Mouse (Mus musculus): Measurements from ENCODE around the gene Srrt.

The Srrt gene

DNA sequence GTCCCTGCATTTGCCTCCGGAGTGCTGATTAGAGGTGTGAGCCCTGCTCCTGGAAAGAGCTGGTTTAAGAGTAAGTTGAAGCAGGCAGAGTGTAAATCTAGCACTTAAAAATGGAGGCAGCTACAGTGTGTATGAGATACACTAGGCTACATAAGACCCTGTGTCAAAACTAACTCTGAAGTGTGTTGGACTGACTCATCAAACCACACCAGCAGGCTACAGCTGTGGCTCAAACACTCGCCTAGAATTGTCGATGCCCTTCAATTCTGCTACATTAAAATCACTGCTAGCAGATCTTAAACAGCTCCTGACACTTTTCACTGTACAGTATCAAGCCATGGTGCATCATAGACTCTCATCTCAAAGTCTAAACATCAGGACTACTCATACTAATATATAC lies 3.3 kb downstream of the Srrt start:
- in situ Hi-C loops (cut with MboI, MseI) = loop anchor here in 1 of 2 experiments (25.0 kb wide), 1 partner anchor 1342 kb away; the partner anchor contains the start of gene Ssc4d

DNA sequence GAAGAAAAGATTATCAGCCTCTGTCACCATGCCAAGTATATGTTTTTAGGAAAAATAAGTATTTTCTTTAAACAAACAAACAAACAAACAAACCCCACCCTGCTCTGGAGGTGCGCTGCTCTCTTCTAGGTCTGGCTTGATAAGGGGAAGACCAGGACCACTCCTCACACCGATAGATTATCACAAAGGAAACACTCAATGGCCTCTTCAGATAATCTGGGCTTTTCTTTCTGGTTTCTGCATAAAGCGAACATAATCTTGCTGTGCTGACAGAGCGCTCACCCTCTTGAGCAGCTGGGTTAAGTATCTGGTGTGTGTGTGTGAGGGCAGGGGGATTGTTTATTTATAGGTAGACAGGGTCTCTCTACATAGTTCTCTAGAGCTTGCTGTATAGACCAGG lies 3.9 kb downstream of the Srrt start:
- in situ Hi-C loops (cut with MboI, MseI) = loop anchor here in 1 of 2 experiments (25.0 kb wide), 1 partner anchor 1341 kb away; the partner anchor contains the start of gene Ssc4d

GRCm38 (mm10) chr5:137301253-137301652 lies 6.2 kb downstream of the Srrt start:
- in situ Hi-C loops (cut with MboI, MseI) = loop anchor here in 1 of 2 experiments (25.0 kb wide), 1 partner anchor 1339 kb away; the partner anchor contains the start of gene Ssc4d

DNA sequence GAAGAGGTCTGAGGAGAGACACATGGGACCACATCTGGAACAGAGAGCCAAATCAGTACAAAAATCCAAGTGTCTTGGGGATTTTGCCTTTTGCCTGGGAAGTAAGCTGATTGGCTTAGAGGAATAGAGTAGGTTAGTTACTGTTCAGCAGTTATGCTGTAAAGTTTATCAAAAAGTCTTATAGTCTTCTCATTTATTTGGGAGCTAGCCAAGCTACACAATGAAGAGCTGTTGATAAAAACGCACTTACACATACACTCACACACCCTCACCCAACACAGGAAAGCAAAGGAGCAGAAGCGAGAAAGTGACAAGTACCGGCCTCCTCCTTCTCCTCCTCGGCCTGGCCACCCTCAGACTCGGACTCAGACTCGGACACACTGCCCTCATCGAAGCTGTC lies 8.2 kb downstream of the Srrt start:
- in situ Hi-C loops (cut with MboI, MseI) = loop anchor here (5.0 to 25.0 kb wide), 3 partner anchors 287 to 876 kb away; partner anchors contain the start of genes Ap4m1 (in 1 of the 2) and Mcm7 (in 1 of the 2)

GRCm38 (mm10) chr5:137297126-137297525 lies 10.3 kb downstream of the Srrt start:
- in situ Hi-C loops (cut with MboI, MseI) = loop anchor here (5.0 to 25.0 kb wide), 3 partner anchors 285 to 878 kb away; partner anchors contain the start of genes Ap4m1 (in 1 of the 2) and Mcm7 (in 1 of the 2)

DNA sequence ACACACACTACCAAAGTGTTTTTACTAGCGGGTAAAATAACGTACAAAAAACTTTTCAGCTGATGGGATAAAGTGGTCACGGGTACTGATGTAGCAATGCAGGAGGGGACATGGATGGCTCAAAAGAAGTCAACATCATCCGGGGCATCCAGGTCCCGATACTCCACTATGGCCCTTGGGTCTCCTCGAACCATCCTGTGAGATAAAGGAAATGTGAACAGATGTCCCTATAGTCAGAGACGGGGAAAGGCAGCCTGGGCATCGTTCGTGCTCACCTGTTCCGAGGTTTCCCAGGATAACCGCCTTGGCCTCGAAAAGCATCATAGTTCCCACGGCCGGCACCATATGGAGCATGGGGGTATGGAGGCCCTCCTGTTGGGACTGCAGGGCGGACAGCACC lies 11.8 kb downstream of the Srrt start:
- in situ Hi-C loops (cut with MboI, MseI) = loop anchor here (5.0 to 25.0 kb wide), 3 partner anchors 283 to 879 kb away; partner anchors contain the start of genes Ap4m1 (in 1 of the 2) and Mcm7 (in 1 of the 2)

GRCm38 (mm10) chr5:137295296-137295695 lies 12.2 kb downstream of the Srrt start:
- in situ Hi-C loops (cut with MboI, MseI) = loop anchor here (5.0 to 25.0 kb wide), 3 partner anchors 283 to 880 kb away; partner anchors contain the start of genes Ap4m1 (in 1 of the 2) and Mcm7 (in 1 of the 2)

DNA sequence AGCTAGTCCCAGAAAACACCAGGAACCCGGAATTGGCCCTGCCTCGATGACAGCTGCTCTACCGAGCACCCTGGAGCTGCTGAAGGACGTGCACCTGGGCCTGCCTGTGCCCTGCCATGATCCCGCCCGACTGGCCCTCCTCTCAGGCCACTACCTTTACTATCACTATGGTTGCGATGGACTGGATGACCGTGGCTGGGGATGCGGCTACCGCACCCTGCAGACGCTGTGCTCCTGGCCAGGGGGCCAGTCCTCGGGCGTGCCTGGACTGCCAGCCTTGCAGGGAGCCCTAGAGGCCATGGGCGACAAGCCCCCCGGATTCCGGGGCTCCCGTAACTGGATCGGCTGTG lies 12.8 kb downstream of the Srrt start:
- in situ Hi-C loops (cut with MboI, MseI) = loop anchor here (5.0 to 25.0 kb wide), 3 partner anchors 282 to 880 kb away; partner anchors contain the start of genes Ap4m1 (in 1 of the 2) and Mcm7 (in 1 of the 2)

- in situ Hi-C loops (cut with MboI, MseI) = loop anchor here in 1 of 2 experiments (10.0 to 25.0 kb wide), 2 partner anchors 282 to 881 kb away; partner anchors contain the start of genes Ap4m1 and Mcm7
Measured at GRCm38 (mm10) chr5:137293839-137294743, 13.4 kb downstream of the Srrt start, which contains the start of gene Ufsp1. Ufsp1 (plus strand) TSS chr5:137294629.

GRCm38 (mm10) chr5:137293282-137293681 lies 14.2 kb downstream of the Srrt start:
- in situ Hi-C loops (cut with MboI, MseI) = loop anchor here in 1 of 2 experiments (10.0 to 25.0 kb wide), 2 partner anchors 281 to 882 kb away; partner anchors contain the start of genes Ap4m1 and Mcm7

DNA sequence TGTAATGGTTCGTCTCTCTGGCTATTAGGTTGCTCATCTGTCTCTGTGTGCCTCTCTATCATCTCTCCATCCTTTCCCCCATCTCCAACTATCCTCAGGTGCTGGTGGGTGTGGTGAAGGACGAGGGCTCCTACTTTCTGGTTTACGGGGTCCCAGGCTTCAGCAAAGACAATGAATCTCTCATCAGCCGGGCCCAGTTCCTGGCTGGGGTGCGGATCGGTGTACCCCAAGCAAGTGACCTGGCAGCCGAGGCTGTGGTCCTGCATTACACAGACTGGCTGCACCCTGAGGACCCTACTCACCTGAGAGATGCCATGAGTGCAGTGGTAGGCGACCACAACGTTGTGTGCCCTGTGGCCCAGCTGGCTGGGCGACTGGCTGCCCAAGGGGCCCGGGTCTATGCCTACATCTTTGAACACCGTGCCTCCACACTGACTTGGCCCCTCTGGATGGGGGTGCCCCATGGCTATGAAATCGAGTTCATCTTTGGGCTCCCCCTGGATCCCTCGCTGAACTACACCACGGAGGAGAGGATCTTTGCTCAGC lies 16.0 kb downstream of the Srrt start:
- in situ Hi-C loops (cut with MboI, MseI) = loop anchor here in 1 of 2 experiments (10.0 to 25.0 kb wide), 2 partner anchors 279 to 883 kb away; partner anchors contain the start of genes Ap4m1 and Mcm7

DNA sequence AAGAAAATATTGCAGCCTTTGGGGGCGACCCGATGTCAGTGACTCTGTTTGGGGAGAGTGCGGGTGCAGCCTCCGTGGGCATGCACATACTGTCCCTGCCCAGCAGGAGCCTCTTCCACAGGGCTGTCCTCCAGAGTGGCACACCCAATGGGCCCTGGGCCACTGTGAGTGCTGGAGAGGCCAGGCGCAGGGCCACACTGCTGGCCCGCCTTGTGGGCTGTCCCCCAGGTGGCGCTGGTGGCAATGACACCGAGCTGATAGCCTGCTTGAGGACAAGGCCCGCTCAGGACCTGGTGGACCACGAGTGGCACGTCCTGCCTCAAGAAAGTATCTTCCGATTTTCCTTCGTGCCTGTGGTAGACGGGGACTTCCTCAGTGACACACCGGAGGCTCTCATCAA lies 16.8 kb downstream of the Srrt start:
- in situ Hi-C loops (cut with MboI, MseI) = loop anchor here in 1 of 2 experiments (10.0 to 25.0 kb wide), 2 partner anchors 278 to 884 kb away; partner anchors contain the start of genes Ap4m1 and Mcm7

DNA sequence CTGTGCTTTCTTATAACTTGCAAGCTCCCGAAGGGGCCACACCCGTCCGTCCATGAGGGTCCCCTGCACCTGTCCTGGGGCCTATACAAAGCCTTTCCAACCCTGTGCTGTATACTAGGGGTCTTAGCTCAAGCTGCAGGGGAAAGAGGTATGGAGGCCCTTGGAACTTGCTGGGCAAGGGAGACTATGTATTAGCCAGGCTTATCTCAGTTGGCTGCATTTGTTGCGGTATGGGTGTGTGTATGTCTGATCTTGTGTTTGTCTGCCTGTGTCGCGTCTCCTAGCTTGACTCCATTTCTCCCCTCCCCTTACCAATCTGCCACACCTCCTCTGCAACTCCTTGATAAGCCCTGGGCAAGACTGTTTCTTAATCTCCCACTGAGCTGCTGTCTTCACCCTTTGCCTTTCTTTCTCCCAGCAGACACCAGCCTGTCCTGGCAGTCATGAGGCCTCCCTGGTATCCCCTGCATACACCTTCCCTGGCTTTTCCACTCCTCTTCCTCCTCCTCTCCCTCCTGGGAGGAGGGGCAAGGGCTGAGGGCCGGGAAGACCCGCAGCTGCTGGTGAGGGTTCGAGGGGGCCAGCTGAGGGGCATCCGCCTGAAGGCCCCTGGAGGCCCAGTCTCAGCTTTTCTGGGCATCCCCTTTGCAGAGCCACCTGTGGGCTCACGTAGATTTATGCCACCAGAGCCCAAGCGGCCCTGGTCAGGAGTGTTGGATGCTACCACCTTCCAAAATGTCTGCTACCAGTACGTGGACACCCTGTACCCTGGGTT lies 17.7 kb downstream of the Srrt start:
- in situ Hi-C loops (cut with MboI, MseI) = loop anchor here (5.0 to 25.0 kb wide), 4 partner anchors 132 to 1065 kb away; partner anchors contain the start of genes Ap4m1 (in 1 of the 2) and Mcm7 (in 1 of the 2)

DNA sequence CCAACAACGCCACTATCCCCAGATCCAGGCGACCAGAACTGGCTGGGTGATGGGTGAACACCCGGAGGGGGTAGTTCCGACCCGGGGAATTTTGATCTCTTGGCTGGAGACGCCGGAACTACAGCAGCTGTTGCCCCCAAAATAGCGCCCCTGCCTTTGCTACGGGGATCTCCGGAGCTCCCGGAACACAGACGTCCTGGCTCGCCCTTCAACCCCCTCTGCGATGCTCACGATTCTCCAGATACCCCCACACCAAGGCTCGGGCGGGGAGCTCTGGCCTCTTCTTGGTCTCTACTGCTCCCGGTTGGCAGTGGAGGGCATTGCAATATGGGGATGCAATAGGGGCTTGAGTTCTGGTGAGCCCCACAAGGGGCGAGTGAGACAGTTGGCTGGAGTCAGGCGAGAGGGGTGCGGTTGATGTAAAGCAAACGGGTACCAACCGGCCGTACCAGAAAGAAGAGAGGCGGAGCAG lies 18.4 kb downstream of the Srrt start:
- in situ Hi-C loops (cut with MboI, MseI) = loop anchor here (5.0 to 25.0 kb wide), 3 partner anchors 132 to 1064 kb away; no protein-coding TSS in a partner anchor

DNA sequence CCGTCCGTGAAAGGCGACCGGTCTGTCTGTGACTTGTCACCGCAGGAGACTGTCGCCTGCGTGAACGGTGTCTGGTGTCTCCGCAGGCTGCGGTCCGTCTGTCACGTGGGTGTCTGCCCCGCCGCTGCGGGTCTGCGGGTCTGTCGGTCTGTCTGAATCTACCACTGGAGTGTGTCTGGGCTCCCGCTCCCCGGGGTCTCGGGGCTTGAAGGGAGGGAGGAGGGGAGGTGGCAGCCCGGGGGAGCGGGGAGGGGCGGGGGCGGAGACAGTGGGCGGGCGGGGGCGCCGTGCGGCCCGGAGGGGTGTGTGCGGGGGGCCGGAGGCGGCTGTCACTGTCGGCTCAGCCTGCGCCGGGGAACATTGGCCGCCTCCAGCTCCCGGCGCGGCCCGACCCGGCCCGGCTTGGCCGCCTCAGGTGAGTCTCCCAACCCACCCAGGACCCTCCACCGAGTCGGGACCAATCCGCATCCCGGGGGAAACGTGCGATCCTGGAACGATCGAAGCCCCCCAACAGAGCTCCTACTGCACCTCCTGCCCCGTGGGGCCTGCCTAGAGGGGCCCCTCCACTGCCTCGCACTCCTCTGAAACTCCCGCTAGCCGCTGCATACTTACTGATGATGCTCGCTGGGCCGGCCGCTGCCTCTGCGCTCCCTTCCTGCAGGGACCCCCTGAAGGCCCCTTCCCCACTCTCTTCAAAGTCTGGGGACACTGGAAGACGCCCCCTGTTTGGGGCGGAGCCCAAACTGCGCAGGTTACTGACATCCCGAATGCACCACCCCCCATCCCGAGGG lies 19.3 kb downstream of the Srrt start:
- in situ Hi-C loops (cut with MboI, MseI) = loop anchor here (5.0 to 25.0 kb wide), 3 partner anchors 131 to 1063 kb away; no protein-coding TSS in a partner anchor

DNA sequence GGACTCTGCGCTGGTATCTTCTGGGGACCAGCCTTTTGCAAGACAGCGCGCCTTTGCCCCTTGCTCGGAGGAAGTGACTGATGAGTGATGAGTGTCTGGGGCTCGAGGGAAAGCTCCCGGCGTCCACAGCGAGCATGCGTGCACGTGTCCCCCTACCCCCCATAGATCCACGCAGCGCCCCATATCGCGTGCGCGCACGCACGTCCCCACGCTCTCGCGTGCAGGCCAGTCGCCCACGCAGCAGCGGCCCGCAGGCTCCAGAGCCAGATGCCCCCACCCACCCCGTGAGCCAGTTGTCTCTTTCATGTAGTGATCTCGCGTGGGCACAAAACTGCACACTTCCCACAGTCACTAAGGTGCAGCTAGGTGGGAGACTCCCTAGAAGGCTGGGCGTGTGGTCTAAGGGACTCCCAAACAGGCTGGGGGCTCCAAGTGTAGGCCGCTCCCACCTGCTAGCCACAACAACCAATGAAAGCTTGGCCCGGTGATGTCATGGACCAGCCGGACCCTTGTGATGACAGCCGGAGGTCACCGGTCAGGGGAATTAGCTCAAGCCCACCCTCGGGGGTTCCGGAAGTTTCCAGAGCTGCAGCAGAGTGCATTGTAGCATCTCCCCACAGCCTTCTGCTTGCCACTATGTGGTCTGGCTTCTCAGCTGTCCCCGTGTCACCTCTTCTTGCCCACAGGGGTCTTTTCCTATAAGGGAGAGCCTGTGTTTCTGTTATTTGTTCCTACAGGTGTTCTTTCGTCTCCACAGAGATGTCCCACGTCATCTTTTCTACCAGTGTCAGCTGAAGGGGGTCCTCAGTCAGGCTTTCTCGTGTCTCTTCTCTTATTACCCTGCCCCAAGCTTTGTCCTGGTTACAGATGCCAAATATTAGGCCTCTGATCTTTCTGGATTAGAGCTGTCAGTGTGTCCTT lies 20.2 kb downstream of the Srrt start, which contains the start of gene Ache:
Gene Ache (plus strand): TSS at position 488 of the 921 bp plus-strand sequence.
- in situ Hi-C loops (cut with MboI, MseI) = loop anchor here (5.0 to 25.0 kb wide), 3 partner anchors 130 to 1062 kb away; no protein-coding TSS in a partner anchor

DNA sequence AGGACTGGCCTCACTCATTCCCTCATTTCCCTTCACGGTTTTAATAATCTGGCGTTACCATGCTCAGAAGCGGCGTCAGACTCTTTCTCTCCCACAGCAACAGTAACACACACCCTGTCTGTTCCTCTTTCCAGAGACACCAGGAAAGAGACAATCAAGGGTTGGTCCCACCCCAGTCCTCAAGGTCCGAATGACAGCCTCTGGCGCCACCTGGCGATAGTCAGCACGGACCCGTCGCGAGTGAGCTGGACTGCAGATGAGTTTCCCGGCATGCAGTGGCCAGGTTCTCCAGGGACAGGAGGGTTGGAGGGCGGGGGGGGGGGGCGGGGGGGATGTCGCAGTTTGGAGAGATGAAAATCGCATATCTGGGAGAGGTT lies 20.8 kb downstream of the Srrt start:
- in situ Hi-C loops (cut with MboI, MseI) = loop anchor here (5.0 to 25.0 kb wide), 3 partner anchors 129 to 1062 kb away; no protein-coding TSS in a partner anchor

DNA sequence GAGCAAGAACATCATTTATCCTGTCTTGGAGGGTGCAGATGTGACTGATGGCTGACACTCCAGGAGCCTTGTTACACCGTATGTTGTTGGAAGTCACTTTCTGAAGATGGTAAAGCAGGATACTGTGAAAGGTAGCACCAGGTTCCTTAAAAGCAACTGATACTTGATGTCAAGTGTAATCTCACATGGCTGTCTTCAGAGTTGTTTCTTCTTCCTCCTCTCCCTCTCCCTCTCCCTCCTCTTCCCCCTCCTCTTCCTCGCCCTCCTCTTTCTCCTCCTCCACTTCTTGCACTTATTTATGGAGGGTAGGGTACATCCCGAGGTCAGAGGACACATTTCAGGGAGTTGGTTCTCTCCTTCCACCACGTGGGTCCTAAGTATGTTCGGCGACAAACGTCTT lies 21.5 kb downstream of the Srrt start:
- in situ Hi-C loops (cut with MboI, MseI) = loop anchor here (5.0 to 25.0 kb wide), 3 partner anchors 129 to 1061 kb away; no protein-coding TSS in a partner anchor

All from T-helper 17 cell (primary cell).